Mouse (Mus musculus) kidney, postnatal 36 days (tissue): ENCODE data around the gene Stard13.

Experiments
- DNase-seq, 2 experiments: peaks; one replicate each; pipeline ENCODE4 v3.0.0; 2021 to 2022; ENCODE audit warnings: mixed read lengths in 2 of 2

Stard13 gene

GRCm38 (mm10) chr5:151103284-151103683, 130.4 kb downstream of the Stard13 start:
- peak in 1 of 2 experiments; percentile 36 for DNase-seq

- DNase-seq: no peak
Observed at GRCm38 (mm10) chr5:151102262-151102661, 131.4 kb downstream of the Stard13 start.

- peak in 1 of 2 experiments; percentile 33 for DNase-seq
Observed at GRCm38 (mm10) chr5:151096012-151096411, 137.6 kb downstream of the Stard13 start.

- no peak for DNase-seq
Observed at GRCm38 (mm10) chr5:151092886-151093665, 140.6 kb downstream of the Stard13 start.

- DNase-seq: peak in 1 of 2 experiments; percentile 40
Observed at GRCm38 (mm10) chr5:151090996-151091395, 142.6 kb downstream of the Stard13 start.

- DNase-seq: peak in 1 of 2 experiments; percentile 31
Observed at GRCm38 (mm10) chr5:151089201-151089600, 144.4 kb downstream of the Stard13 start.

GRCm38 (mm10) chr5:151086425-151087202, 147.0 kb downstream of the Stard13 start:
- DNase-seq: peak in 1 of 2 experiments; percentile 44

- no peak for DNase-seq
Observed at GRCm38 (mm10) chr5:151085749-151086148, 147.9 kb downstream of the Stard13 start.

- DNase-seq: no peak
Observed at GRCm38 (mm10) chr5:151080276-151080675, 153.4 kb downstream of the Stard13 start.

- DNase-seq: no peak
Observed at GRCm38 (mm10) chr5:151077953-151078352, 155.7 kb downstream of the Stard13 start.

GRCm38 (mm10) chr5:151076917-151077316, 156.7 kb downstream of the Stard13 start:
- DNase-seq: no peak

- DNase-seq: no peak
Observed at GRCm38 (mm10) chr5:151074282-151074681, 159.4 kb downstream of the Stard13 start.

GRCm38 (mm10) chr5:151071430-151071829, 162.2 kb downstream of the Stard13 start:
- no peak for DNase-seq

- DNase-seq: no peak
Observed at GRCm38 (mm10) chr5:151070896-151071295, 162.7 kb downstream of the Stard13 start.

GRCm38 (mm10) chr5:151069569-151069968, 164.1 kb downstream of the Stard13 start:
- DNase-seq: no peak

- DNase-seq: no peak
Observed at GRCm38 (mm10) chr5:151066016-151066415, 167.6 kb downstream of the Stard13 start.

GRCm38 (mm10) chr5:151065228-151065627, 168.4 kb downstream of the Stard13 start:
- DNase-seq: peak in 1 of 2 experiments; percentile 34

GRCm38 (mm10) chr5:151061942-151062341, 171.7 kb downstream of the Stard13 start:
- DNase-seq: no peak

GRCm38 (mm10) chr5:151060476-151060875, 173.2 kb downstream of the Stard13 start:
- peak; percentile 34 to 50 for DNase-seq

GRCm38 (mm10) chr5:151059772-151060171, 173.9 kb downstream of the Stard13 start:
- DNase-seq: no peak

- peak; percentile 76 to 78 for DNase-seq
Observed at GRCm38 (mm10) chr5:151059352-151059751, 174.3 kb downstream of the Stard13 start.

- no peak for DNase-seq
Observed at GRCm38 (mm10) chr5:151057716-151058115, 175.9 kb downstream of the Stard13 start.

- peak; percentile 17 to 27 for DNase-seq
Observed at GRCm38 (mm10) chr5:151056920-151057294, 176.7 kb downstream of the Stard13 start.
